Mouse (Mus musculus): ENCODE data around the gene Mrpl23. TPM values are rescaled to one million over a fixed set of nuclear protein-coding genes. Genes with fewer than 3 reads are reported as not detected.

Gene Mrpl23
- 3.6 and 8.8 TPM in 2 replicates for polyA plus RNA-seq (2012; ENCODE audit: insufficient read depth, insufficient read length, missing spikeins)

- Histone ChIP-seq H3K27ac (replicated peaks; ENCODE audit: low read depth, low read length) (peak within 1 kb of the TSS; percentile 2; the same call in 1 of the 2 replicates), H3K4me3 (ENCODE audit: insufficient read depth, low read depth, low read length) (peak within 1 kb of the TSS; percentile 66), H3K4me1 (ENCODE audit: control insufficient read depth, insufficient read depth, insufficient read length, low read length) (peaks cover 5% of the 10 kb centered on the region)
Measured at GRCm38 (mm10) chr7:142532671-142533058, at the start of gene Mrpl23. TSS of gene Mrpl23 (plus strand) at chr7:142532686.

DNA sequence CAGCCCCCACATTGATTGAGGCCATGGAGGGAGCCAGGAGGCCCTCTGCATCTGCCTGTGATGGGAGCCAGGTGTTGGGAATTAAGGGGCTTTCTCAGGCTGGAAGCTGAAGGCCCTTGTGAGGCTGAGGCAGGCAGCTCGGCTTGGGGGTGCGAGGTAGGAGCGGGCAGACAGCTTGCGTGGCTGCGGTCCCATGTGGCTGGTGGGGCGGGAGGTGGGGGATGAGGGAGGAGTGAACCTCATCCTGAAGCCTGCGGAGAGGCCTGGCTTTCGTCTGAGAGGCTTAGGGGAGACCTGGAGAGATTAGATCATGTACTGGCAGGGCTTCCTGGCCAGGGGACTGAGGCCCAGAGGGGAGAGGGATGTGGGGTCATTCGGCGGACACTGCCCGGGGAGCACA lies 49.4 kb upstream of the Mrpl23 start:
- peak overlapping the region; percentile 30 for H3K27ac ChIP-seq (replicated peaks; ENCODE audit: low read depth, low read length)
- no peak overlapping the region for H3K4me3 ChIP-seq (ENCODE audit: insufficient read depth, low read depth, low read length)
- H3K4me1 ChIP-seq (ENCODE audit: control insufficient read depth, insufficient read depth, insufficient read length, low read length) = no peaks in the 10 kb centered on the region

DNA sequence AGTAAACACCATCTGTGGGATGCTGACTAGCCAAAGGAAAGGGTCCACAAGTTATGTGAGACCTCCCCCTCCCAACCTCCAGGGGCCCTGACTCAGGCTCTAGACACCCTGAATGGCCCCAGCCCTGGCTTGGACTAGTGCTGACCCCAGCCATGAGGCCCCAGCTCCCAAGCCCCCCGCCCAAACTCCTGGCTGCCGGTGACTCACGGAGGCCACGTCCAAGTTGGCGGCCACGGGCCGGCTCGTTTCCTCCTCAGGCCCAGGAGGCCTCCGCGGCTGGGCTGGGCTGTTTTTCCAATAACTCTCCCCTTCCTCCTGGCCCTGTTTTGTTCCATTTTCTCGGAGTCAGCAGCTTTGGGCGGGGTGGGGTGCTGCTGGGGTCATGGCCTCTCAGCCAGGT lies 47.7 kb upstream of the Mrpl23 start:
- H3K27ac ChIP-seq (replicated peaks; ENCODE audit: low read depth, low read length) = peak overlapping the region; percentile 5; the same call in 1 of the 2 replicates
- no peaks in the 10 kb centered on the region for H3K4me1 ChIP-seq (ENCODE audit: control insufficient read depth, insufficient read depth, insufficient read length, low read length)
- no peak overlapping the region for H3K4me3 ChIP-seq (ENCODE audit: insufficient read depth, low read depth, low read length)

GRCm38 (mm10) chr7:142486751-142487162 lies 45.7 kb upstream of the Mrpl23 start:
- Histone ChIP-seq H3K27ac (replicated peaks; ENCODE audit: low read depth, low read length) (no peak overlapping the region), H3K4me3 (ENCODE audit: insufficient read depth, low read depth, low read length) (no peak overlapping the region)

DNA sequence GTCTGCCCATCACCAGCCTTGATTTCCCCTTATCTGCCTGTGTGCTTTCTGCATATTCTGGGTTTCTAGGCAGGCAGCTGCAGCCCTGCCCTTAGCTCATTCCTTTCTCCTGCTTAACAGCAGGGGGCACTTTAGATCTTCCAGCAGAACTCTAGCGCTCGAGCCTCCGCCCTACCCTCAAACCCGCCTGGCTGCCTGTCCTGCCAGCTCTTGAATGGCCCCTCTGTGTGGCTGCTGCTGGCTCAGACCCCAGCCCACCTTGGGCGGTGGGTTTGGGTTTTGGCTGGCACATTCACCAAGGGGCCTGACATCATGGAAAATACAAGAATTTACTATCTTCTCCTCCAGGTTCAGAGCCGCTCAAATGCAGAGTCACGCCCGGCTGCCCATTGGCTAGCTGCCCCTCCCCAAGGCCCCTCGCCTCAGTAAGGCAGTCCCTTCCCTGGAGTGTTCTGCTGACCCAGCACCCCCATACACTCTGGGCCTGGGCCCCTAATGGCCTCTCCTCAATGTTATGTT lies 45.1 kb upstream of the Mrpl23 start:
- Histone ChIP-seq H3K27ac (replicated peaks; ENCODE audit: low read depth, low read length) (no peak overlapping the region), H3K4me1 (ENCODE audit: control insufficient read depth, insufficient read depth, insufficient read length, low read length) (no peaks in the 10 kb centered on the region), H3K4me3 (ENCODE audit: insufficient read depth, low read depth, low read length) (no peak overlapping the region)

More at GRCm38 (mm10) chr7:142486751-142487162, 45.7 kb upstream of the Mrpl23 start:
- H3K4me1 ChIP-seq (ENCODE audit: control insufficient read depth, insufficient read depth, insufficient read length, low read length) = no peaks in the 10 kb centered on the region

DNA sequence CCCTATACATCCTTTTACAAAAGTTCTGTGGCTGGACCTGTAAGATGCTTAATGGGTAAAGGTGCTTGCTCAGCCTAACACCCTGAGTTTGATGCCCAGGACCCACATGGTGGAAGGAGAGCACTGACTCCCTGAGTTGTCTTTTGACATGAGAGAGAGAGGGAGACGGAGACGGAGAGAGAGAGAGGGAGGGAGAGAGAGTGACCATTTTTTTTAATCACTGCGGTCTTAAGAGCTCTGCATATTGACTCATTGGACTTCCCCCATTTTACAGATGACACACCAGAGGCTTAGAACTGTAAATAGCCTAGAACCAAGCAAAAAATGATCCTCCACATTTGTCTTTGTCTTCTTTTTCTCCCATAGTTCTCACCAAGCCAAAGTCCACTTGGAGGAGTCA lies 44.4 kb upstream of the Mrpl23 start:
- H3K4me3 ChIP-seq (ENCODE audit: insufficient read depth, low read depth, low read length) = no peak overlapping the region

DNA sequence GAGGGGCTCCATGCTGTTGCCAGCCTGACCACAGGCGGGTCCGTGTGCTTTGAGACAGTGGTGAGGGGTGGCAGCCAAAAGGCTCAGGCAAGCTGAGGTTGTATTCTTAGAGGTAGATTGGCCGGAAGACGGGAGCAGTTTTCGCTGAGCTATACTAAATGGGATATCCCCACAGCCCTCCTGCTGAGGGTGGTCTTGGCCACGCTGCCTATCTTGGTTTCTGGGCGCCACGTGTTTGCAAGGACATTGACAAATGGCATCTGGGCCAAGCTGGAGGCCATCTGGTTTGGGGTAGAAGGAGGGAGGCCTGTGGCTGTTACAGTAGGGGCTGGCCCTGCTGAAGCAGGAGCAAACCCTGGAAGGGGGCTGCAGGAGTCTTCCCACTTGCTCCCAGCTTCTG lies 39.0 kb upstream of the Mrpl23 start:
- Histone ChIP-seq H3K27ac (replicated peaks; ENCODE audit: low read depth, low read length) (no peak overlapping the region), H3K4me1 (ENCODE audit: control insufficient read depth, insufficient read depth, insufficient read length, low read length) (no peaks in the 10 kb centered on the region), H3K4me3 (ENCODE audit: insufficient read depth, low read depth, low read length) (no peak overlapping the region)

More for the DNA sequence above, 44.4 kb upstream of the Mrpl23 start:
- no peak overlapping the region for H3K27ac ChIP-seq (replicated peaks; ENCODE audit: low read depth, low read length)
- no peaks in the 10 kb centered on the region for H3K4me1 ChIP-seq (ENCODE audit: control insufficient read depth, insufficient read depth, insufficient read length, low read length)

DNA sequence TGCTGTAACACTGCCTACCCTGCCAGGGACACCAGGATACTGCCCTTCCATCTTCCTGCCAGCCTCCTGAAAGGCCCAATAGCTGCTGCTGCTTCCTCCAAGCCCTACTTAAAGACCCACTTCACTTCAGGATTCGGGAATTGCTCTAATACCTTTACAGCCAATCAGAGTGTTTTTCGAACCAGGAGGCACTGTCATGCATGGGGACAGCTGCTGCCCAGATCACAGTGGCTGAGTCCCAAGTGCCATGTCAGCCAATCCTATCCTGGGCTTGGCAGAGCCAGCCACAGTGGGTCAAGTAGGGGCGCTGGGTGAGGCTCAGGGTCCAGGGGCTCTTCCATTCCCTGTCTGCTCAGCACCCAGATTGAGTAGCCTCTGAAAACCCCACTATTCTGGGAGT lies 36.3 kb upstream of the Mrpl23 start:
- Histone ChIP-seq H3K4me1 (ENCODE audit: control insufficient read depth, insufficient read depth, insufficient read length, low read length) (peaks cover 5% of the 10 kb centered on the region), H3K4me3 (ENCODE audit: insufficient read depth, low read depth, low read length) (no peak overlapping the region), H3K27ac (replicated peaks; ENCODE audit: low read depth, low read length) (no peak overlapping the region)

DNA sequence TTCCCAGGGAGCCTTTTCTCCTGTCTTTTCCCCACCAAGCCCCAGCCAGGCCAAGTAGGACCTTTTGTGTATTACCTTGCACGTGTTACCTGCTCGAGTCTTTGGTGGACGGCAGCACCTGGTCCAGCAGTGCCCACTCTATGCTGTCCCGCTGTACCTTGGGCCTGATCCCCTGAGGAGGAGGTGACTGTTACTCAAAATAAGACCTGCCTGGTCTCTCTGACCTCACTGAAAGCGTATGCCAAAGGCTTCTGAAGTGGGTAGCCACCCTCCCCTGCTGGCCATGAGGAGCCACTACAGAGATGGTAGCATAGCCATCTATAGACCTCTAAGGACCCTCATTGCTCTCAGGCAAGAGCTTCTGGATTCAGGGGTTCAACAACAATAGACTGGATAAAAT lies 35.7 kb upstream of the Mrpl23 start:
- Histone ChIP-seq H3K27ac (replicated peaks; ENCODE audit: low read depth, low read length) (no peak overlapping the region), H3K4me3 (ENCODE audit: insufficient read depth, low read depth, low read length) (no peak overlapping the region), H3K4me1 (ENCODE audit: control insufficient read depth, insufficient read depth, insufficient read length, low read length) (peaks cover 5% of the 10 kb centered on the region)

DNA sequence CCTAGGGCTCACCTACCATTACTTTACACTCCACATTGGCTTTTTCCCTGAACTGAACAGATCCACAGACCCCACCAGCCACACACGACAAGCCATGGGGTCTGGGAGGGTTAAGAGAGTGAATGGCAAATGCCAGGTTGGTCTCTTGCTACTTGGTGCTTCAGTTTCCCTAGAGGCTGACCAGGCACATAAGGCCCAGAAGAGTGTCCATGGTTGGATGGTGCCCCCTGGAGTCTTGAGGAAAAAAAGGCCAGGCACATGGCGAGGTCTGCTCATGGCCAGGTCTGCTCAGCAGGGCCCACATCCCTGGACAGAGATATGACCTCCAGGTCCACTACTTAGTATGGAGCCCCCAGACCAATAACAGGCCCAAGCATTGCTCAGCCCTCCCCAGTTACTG lies 34.7 kb upstream of the Mrpl23 start:
- Histone ChIP-seq H3K4me3 (ENCODE audit: insufficient read depth, low read depth, low read length) (no peak overlapping the region), H3K27ac (replicated peaks; ENCODE audit: low read depth, low read length) (no peak overlapping the region), H3K4me1 (ENCODE audit: control insufficient read depth, insufficient read depth, insufficient read length, low read length) (peaks cover 5% of the 10 kb centered on the region)

- peaks cover 5% of the 10 kb centered on the region for H3K4me1 ChIP-seq (ENCODE audit: control insufficient read depth, insufficient read depth, insufficient read length, low read length)
- no peak within 1 kb of the TSS for H3K27ac ChIP-seq (replicated peaks; ENCODE audit: low read depth, low read length)
- no peak within 1 kb of the TSS for H3K4me3 ChIP-seq (ENCODE audit: insufficient read depth, low read depth, low read length)
Measured at GRCm38 (mm10) chr7:142498575-142498974, 33.9 kb upstream of the Mrpl23 start, which contains the start of gene Tnnt3. TSS of gene Tnnt3 (plus strand) at chr7:142498836.

- H3K27ac ChIP-seq (replicated peaks; ENCODE audit: low read depth, low read length) = no peak overlapping the region
- H3K4me3 ChIP-seq (ENCODE audit: insufficient read depth, low read depth, low read length) = no peak overlapping the region
- H3K4me1 ChIP-seq (ENCODE audit: control insufficient read depth, insufficient read depth, insufficient read length, low read length) = peaks cover 5% of the 10 kb centered on the region
Measured at GRCm38 (mm10) chr7:142499010-142499721, 33.3 kb upstream of the Mrpl23 start.

GRCm38 (mm10) chr7:142500032-142500431 lies 32.5 kb upstream of the Mrpl23 start:
- Histone ChIP-seq H3K4me1 (ENCODE audit: control insufficient read depth, insufficient read depth, insufficient read length, low read length) (peaks cover 5% of the 10 kb centered on the region), H3K4me3 (ENCODE audit: insufficient read depth, low read depth, low read length) (no peak overlapping the region), H3K27ac (replicated peaks; ENCODE audit: low read depth, low read length) (no peak overlapping the region)

- Histone ChIP-seq H3K4me3 (ENCODE audit: insufficient read depth, low read depth, low read length) (no peak overlapping the region), H3K4me1 (ENCODE audit: control insufficient read depth, insufficient read depth, insufficient read length, low read length) (peaks cover 5% of the 10 kb centered on the region), H3K27ac (replicated peaks; ENCODE audit: low read depth, low read length) (no peak overlapping the region)
Measured at GRCm38 (mm10) chr7:142503206-142503605, 29.3 kb upstream of the Mrpl23 start.

- Histone ChIP-seq H3K27ac (replicated peaks; ENCODE audit: low read depth, low read length) (no peak overlapping the region), H3K4me1 (ENCODE audit: control insufficient read depth, insufficient read depth, insufficient read length, low read length) (peaks cover 3% of the 10 kb centered on the region; the same call in 1 of the 2 replicates), H3K4me3 (ENCODE audit: insufficient read depth, low read depth, low read length) (no peak overlapping the region)
Measured at GRCm38 (mm10) chr7:142505942-142506341, 26.5 kb upstream of the Mrpl23 start.

DNA sequence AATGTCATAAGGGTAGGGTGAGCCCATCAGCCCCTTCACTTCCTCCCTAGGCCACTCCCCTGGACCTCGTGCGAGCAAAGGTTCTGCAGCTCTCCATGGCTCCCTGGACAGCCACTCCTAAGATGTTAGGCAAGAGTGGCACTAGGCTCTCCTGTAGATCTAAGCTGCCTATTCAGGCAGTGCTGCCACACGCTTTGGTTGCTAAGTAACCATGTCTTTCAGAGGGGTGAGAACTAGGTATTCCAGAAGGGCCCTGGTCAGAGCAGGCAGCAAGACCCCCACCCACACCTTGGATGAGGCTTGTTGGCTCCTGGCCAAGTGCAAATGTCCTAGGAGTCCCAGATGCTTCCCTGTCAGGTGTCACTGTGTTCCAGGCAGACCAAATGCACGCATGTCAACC lies 26.0 kb upstream of the Mrpl23 start:
- H3K4me3 ChIP-seq (ENCODE audit: insufficient read depth, low read depth, low read length) = no peak overlapping the region
- H3K27ac ChIP-seq (replicated peaks; ENCODE audit: low read depth, low read length) = no peak overlapping the region
- H3K4me1 ChIP-seq (ENCODE audit: control insufficient read depth, insufficient read depth, insufficient read length, low read length) = no peaks in the 10 kb centered on the region
